Mouse (Mus musculus): ENCODE results near the gene Acer2. TPM values are rescaled to one million over a fixed set of nuclear protein-coding genes. Genes with fewer than 3 reads are reported as not detected.

The Acer2 gene
- polyA plus RNA-seq, 1 experiment from 2014 or later = 31.0 TPM

DNA sequence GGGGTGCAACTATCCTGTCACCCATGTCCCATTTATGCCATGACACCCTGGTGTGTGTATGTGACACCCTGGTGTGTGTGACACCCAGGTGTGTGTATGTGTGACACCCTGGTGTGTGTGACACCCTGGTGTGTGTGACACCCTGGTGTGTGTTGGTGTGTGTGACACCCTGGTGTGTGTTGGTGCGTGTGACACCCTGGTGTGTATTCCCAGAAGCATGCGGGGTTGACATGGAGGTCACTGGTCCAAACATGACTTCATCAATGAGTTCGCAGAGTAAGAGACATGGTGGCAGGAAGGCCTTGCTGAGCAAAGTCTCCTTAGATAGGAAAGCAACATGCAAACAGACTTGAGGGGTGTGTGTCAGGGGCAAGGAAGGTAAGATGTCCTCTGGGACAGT lies 52.8 kb downstream of the Acer2 start:
- no peaks in the 10 kb centered on the region for H3K36me3 ChIP-seq (ENCODE audit: control insufficient read depth, insufficient read depth, low read length)
- ATAC-seq (ENCODE audit: insufficient number of reproducible peaks, insufficient read depth, low FRiP score, low read depth) = no peak
- H3K9ac ChIP-seq (replicated peaks; ENCODE audit: low read depth, low read length) = no peak overlapping the region
- H3K4me3 ChIP-seq (ENCODE audit: low read depth, low read length) = no peak overlapping the region
- no peak overlapping the region for H3K4me2 ChIP-seq (replicated peaks; ENCODE audit: low read depth, low read length)
- no peaks in the 10 kb centered on the region for H3K27me3 ChIP-seq (ENCODE audit: control insufficient read depth, insufficient read depth, low read length)
- WGBS = 85% methylated on average over 3 of the region's 3 CpGs
- H3K9me3 ChIP-seq (ENCODE audit: control insufficient read depth, low read depth, low read length) = no peaks in the 10 kb centered on the region
- H3K27ac ChIP-seq (ENCODE audit: low read length) = no peak overlapping the region
- no peaks in the 10 kb centered on the region for H3K4me1 ChIP-seq (ENCODE audit: control insufficient read depth, insufficient read depth, low read length)

DNA sequence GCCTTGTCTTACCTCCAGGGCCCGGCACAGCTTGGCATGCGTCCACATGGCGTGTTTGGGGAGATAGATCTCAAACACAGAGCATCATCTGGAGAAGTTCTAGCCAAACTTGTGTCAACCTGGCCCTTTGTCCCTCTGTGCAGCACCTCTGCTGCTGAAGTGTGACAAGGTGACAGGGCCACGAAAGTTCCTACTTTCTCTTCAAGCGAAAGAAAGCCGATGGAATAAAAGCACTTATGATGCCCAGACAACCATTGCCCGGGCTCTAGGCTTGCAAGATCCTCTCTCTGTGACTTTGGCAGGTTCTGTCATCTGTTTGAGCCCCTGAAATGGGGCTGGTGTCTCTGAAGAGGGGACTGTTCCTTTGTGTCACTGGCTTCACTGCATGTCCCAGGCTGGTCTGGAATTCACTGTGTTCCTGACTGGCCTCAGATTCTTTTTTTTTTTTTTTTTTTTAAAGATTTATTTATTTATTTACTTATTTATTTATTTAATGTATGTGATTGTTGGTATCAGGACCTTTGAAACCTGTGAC lies 56.0 kb downstream of the Acer2 start:
- 86% methylated on average over 7 of the region's 7 CpGs for WGBS
- ATAC-seq (ENCODE audit: insufficient number of reproducible peaks, insufficient read depth, low FRiP score, low read depth) = peak; percentile 12; the same call in 1 of the 2 replicates
- no peak overlapping the region; the same call in 1 of the 2 replicates for H3K9ac ChIP-seq (replicated peaks; ENCODE audit: low read depth, low read length)
- no peak overlapping the region for H3K27ac ChIP-seq (ENCODE audit: low read length)
- no peaks in the 10 kb centered on the region for H3K4me1 ChIP-seq (ENCODE audit: control insufficient read depth, insufficient read depth, low read length)
- no peaks in the 10 kb centered on the region for H3K9me3 ChIP-seq (ENCODE audit: control insufficient read depth, low read depth, low read length)
- H3K27me3 ChIP-seq (ENCODE audit: control insufficient read depth, insufficient read depth, low read length) = no peaks in the 10 kb centered on the region
- H3K4me3 ChIP-seq (ENCODE audit: low read depth, low read length) = peak overlapping the region; percentile 36; the same call in 1 of the 2 replicates
- no peaks in the 10 kb centered on the region for H3K36me3 ChIP-seq (ENCODE audit: control insufficient read depth, insufficient read depth, low read length)
- H3K4me2 ChIP-seq (replicated peaks; ENCODE audit: low read depth, low read length) = peak overlapping the region; percentile 47

DNA sequence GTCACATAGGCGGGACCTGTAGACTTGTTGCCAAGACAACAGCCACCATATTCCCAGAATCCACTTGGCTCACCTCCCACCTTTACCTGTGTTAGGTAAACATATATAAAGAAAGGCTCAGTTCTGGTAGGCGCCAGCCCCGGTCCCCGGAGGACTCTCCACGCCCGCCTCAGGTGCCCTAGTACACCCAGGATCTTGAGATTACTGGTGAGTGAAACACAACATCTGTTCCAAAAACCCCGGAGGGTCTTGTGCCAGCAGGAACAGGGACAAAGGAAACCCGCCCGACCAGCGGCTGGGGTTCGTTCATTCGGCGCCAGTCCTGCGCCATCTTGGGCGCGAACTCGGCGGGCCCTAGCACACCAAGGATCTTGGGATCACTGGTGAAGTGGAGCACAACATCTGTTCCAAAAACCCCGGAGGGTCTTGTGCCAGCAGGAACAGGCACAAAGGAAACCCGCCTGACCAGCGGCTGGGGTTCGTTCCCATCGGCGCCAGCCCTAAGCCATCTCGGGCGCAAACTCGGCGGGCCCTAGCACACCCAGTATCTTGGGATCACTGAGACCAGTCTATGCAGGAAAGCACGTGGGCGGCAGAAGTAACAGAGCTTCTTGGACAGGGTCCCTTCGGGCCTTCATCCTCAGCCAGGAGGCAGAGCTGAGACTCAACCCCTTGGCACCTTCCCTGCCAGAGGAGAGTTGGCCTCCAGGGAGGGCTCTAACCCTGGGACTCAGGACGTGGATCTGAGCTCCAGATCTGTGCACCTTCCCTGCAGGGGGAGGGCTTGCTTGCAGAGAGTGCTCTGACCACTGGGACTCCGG lies 56.6 kb downstream of the Acer2 start:
- Histone ChIP-seq H3K4me1 (ENCODE audit: control insufficient read depth, insufficient read depth, low read length) (no peaks in the 10 kb centered on the region), H3K4me3 (ENCODE audit: low read depth, low read length) (peak overlapping the region; percentile 36), H3K27ac (ENCODE audit: low read length) (peak overlapping the region; percentile 59), H3K9me3 (ENCODE audit: control insufficient read depth, low read depth, low read length) (no peaks in the 10 kb centered on the region), H3K9ac (replicated peaks; ENCODE audit: low read depth, low read length) (peak overlapping the region; percentile 34), H3K4me2 (replicated peaks; ENCODE audit: low read depth, low read length) (peak overlapping the region; percentile 47), H3K27me3 (ENCODE audit: control insufficient read depth, insufficient read depth, low read length) (no peaks in the 10 kb centered on the region), H3K36me3 (ENCODE audit: control insufficient read depth, insufficient read depth, low read length) (no peaks in the 10 kb centered on the region)
- ATAC-seq (ENCODE audit: insufficient number of reproducible peaks, insufficient read depth, low FRiP score, low read depth) = peak; percentile 78
- WGBS = 7% methylated on average over 33 of the region's 33 CpGs

DNA sequence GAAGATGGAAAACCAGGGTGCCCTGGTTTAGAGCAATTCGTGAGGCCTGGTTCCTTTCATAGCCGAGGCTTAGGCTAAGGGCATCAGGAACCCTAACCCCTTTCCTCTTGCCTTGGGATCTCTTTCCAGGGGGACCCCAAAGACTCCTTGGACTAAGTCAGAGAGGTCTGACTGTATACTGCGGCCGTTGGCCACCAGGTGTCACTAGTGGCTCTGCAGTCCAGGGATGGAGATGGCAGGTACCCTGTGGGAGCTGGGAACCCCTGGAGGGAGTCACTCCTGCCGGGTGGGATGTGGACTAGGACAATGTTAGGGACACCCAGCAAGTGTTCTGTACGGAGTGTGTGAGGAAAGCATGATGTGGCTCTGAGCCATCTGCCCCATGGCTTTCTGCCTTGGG lies 58.8 kb downstream of the Acer2 start:
- H3K4me3 ChIP-seq (ENCODE audit: low read depth, low read length) = no peak overlapping the region
- WGBS = 81% methylated on average over 6 of the region's 6 CpGs
- no peak overlapping the region for H3K4me2 ChIP-seq (replicated peaks; ENCODE audit: low read depth, low read length)
- no peaks in the 10 kb centered on the region for H3K36me3 ChIP-seq (ENCODE audit: control insufficient read depth, insufficient read depth, low read length)
- no peaks in the 10 kb centered on the region for H3K4me1 ChIP-seq (ENCODE audit: control insufficient read depth, insufficient read depth, low read length)
- no peaks in the 10 kb centered on the region for H3K9me3 ChIP-seq (ENCODE audit: control insufficient read depth, low read depth, low read length)
- H3K27me3 ChIP-seq (ENCODE audit: control insufficient read depth, insufficient read depth, low read length) = no peaks in the 10 kb centered on the region
- no peak for ATAC-seq (ENCODE audit: insufficient number of reproducible peaks, insufficient read depth, low FRiP score, low read depth)
- H3K27ac ChIP-seq (ENCODE audit: low read length) = no peak overlapping the region
- no peak overlapping the region for H3K9ac ChIP-seq (replicated peaks; ENCODE audit: low read depth, low read length)

DNA sequence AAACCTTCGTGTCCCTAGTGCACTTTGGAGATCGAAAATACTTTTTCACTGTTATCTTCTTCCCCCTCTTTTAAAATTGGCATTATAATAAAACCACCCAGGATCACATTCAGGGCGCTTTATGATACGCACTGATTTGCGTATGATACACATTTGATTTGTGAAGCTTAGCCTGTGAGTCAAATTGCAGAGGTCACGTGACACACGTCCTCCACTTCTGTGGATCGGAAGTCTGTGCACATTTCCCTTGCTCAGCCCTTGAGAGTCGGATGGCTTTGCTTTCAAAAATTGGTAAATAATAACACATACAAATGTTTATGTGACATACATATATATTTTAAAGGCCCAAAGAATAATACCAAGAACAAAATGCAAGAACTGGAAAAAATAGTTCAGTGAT lies 62.0 kb downstream of the Acer2 start:
- Histone ChIP-seq H3K4me1 (ENCODE audit: control insufficient read depth, insufficient read depth, low read length) (no peaks in the 10 kb centered on the region), H3K4me3 (ENCODE audit: low read depth, low read length) (no peak overlapping the region), H3K27ac (ENCODE audit: low read length) (no peak overlapping the region), H3K9me3 (ENCODE audit: control insufficient read depth, low read depth, low read length) (no peaks in the 10 kb centered on the region), H3K4me2 (replicated peaks; ENCODE audit: low read depth, low read length) (no peak overlapping the region), H3K9ac (replicated peaks; ENCODE audit: low read depth, low read length) (no peak overlapping the region), H3K27me3 (ENCODE audit: control insufficient read depth, insufficient read depth, low read length) (no peaks in the 10 kb centered on the region), H3K36me3 (ENCODE audit: control insufficient read depth, insufficient read depth, low read length) (no peaks in the 10 kb centered on the region)
- WGBS = 92% methylated on average over 9 of the region's 9 CpGs
- no peak for ATAC-seq (ENCODE audit: insufficient number of reproducible peaks, insufficient read depth, low FRiP score, low read depth)

DNA sequence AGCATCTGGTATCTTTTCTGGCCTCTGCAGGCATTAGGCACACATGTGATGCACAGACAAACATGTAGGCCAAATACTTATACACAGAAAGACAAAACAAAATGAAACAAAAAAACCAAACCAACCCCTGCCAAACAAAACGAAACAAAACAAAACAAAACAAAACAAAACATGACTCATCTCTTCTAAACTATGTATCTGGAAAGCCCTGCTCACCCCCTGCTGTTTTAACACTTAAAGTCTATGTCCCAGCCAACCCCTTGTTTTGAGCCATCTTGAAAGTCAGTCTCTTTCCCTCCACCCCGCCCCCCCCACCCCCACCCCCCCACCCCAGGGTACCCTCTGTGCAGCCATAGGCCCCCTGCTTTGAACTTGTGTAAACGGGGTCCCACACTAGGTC lies 62.5 kb downstream of the Acer2 start:
- ATAC-seq (ENCODE audit: insufficient number of reproducible peaks, insufficient read depth, low FRiP score, low read depth) = no peak
- H3K9me3 ChIP-seq (ENCODE audit: control insufficient read depth, low read depth, low read length) = no peaks in the 10 kb centered on the region
- H3K36me3 ChIP-seq (ENCODE audit: control insufficient read depth, insufficient read depth, low read length) = no peaks in the 10 kb centered on the region
- H3K27ac ChIP-seq (ENCODE audit: low read length) = no peak overlapping the region
- H3K27me3 ChIP-seq (ENCODE audit: control insufficient read depth, insufficient read depth, low read length) = no peaks in the 10 kb centered on the region
- no peak overlapping the region for H3K4me2 ChIP-seq (replicated peaks; ENCODE audit: low read depth, low read length)
- H3K4me3 ChIP-seq (ENCODE audit: low read depth, low read length) = no peak overlapping the region
- 53% methylated on average over 3 of the region's 3 CpGs for WGBS
- no peaks in the 10 kb centered on the region for H3K4me1 ChIP-seq (ENCODE audit: control insufficient read depth, insufficient read depth, low read length)
- H3K9ac ChIP-seq (replicated peaks; ENCODE audit: low read depth, low read length) = no peak overlapping the region

DNA sequence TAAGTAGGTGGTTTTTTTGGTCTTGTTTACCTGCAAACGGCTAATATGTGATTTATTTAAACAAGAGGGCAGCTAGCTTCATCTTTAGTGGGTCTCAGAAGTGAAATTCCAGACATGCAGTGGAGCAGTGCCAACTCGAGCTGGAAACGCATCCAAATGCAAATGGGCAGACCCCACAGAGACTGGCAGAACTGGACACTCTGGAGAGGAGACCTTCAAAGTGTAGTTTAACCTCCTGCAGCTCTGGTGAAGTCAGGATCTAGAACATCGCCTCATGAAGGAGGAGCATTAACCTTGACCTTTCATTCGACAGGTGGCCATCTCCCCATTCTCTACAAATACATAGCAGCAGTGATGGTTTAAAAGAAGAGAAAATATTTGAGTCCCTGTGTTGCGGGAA lies 68.5 kb downstream of the Acer2 start:
- ATAC-seq (ENCODE audit: insufficient number of reproducible peaks, insufficient read depth, low FRiP score, low read depth) = no peak
- H3K9me3 ChIP-seq (ENCODE audit: control insufficient read depth, low read depth, low read length) = no peaks in the 10 kb centered on the region
- no peaks in the 10 kb centered on the region for H3K36me3 ChIP-seq (ENCODE audit: control insufficient read depth, insufficient read depth, low read length)
- no peak overlapping the region for H3K4me3 ChIP-seq (ENCODE audit: low read depth, low read length)
- H3K27ac ChIP-seq (ENCODE audit: low read length) = no peak overlapping the region
- WGBS = 80% methylated on average over 6 of the region's 6 CpGs
- no peak overlapping the region for H3K4me2 ChIP-seq (replicated peaks; ENCODE audit: low read depth, low read length)
- H3K9ac ChIP-seq (replicated peaks; ENCODE audit: low read depth, low read length) = no peak overlapping the region
- H3K4me1 ChIP-seq (ENCODE audit: control insufficient read depth, insufficient read depth, low read length) = no peaks in the 10 kb centered on the region
- H3K27me3 ChIP-seq (ENCODE audit: control insufficient read depth, insufficient read depth, low read length) = no peaks in the 10 kb centered on the region

DNA sequence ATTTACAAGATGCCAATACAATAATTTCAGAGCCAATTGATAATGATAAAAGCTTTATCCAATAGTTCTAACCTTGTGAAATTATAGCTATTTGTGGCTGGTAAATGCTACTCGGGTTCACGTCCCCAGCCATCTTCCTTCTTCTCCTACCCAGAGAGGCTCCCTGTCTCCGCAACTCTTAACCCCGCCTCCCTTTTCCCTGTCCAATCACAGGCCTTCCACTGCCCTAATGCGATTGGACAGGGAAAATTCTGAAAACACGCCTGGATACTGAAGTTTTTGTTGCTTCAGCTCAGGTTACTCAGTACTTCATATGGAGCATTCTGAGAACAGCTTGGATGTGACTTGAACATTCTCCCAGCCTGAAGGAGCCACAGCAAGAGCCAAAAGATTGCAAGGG lies 69.1 kb downstream of the Acer2 start:
- H3K27me3 ChIP-seq (ENCODE audit: control insufficient read depth, insufficient read depth, low read length) = no peaks in the 10 kb centered on the region
- ATAC-seq (ENCODE audit: insufficient number of reproducible peaks, insufficient read depth, low FRiP score, low read depth) = no peak
- 52% methylated on average over 6 of the region's 6 CpGs for WGBS
- H3K4me2 ChIP-seq (replicated peaks; ENCODE audit: low read depth, low read length) = no peak overlapping the region
- H3K4me1 ChIP-seq (ENCODE audit: control insufficient read depth, insufficient read depth, low read length) = no peaks in the 10 kb centered on the region
- no peak overlapping the region for H3K9ac ChIP-seq (replicated peaks; ENCODE audit: low read depth, low read length)
- H3K27ac ChIP-seq (ENCODE audit: low read length) = no peak overlapping the region
- no peaks in the 10 kb centered on the region for H3K9me3 ChIP-seq (ENCODE audit: control insufficient read depth, low read depth, low read length)
- no peaks in the 10 kb centered on the region for H3K36me3 ChIP-seq (ENCODE audit: control insufficient read depth, insufficient read depth, low read length)
- H3K4me3 ChIP-seq (ENCODE audit: low read depth, low read length) = no peak overlapping the region

Data from stomach, embryonic 14.5 days (tissue).